Mouse (Mus musculus) kidney, adult 9 months (tissue): ENCODE data around the gene H2-Ob.
"Not testable (repeated sequence)": the region's sequence is repeated elsewhere in the genome, so short reads cannot be mapped to it uniquely, and the experiment has no call there.

ENCODE experiments used
- DNase-seq: peaks from one replicate; pipeline ENCODE4 v3.0.0; 2022

The H2-Ob gene

DNA sequence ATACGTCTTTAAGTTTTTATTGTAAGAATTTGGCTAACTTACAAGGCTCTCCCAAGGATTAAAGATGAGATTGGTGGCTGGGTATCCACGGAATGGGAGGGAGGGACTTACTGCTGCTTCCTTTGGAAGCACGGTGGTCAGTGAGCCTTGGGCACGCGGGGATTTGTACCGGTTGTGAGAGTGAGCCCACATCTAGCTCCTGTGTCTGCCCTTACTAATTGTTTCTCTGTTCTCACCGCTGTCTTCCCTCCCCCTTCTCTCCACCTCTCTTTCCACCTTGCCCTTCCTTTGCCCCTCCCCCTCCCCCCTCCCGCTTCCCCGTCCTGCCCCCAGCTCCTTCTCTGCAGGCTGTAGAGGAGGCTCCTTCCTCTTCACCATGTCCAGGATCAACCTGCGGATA is 30.3 kb upstream of the H2-Ob start:
- no peak for DNase-seq

DNA sequence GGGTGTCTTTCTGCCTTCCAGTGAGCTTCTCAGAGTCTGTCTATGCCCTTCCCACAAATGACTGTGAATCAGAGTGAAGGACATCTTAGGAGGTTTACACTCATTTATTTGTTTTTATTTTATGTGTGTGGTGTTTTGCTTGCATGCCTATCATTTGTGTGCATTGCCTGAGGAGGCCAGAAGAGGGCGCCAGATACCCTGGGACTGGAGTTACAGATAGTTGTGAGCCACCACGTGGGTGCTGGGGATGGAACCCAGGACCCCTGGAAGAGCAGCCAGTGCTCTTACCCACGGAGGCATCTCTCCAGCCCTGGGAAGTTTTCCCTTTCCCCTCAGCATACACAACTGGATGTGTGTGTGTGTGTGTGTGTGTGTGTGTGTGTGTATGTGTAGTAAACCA is 29.0 kb upstream of the H2-Ob start:
- DNase-seq = no peak

DNA sequence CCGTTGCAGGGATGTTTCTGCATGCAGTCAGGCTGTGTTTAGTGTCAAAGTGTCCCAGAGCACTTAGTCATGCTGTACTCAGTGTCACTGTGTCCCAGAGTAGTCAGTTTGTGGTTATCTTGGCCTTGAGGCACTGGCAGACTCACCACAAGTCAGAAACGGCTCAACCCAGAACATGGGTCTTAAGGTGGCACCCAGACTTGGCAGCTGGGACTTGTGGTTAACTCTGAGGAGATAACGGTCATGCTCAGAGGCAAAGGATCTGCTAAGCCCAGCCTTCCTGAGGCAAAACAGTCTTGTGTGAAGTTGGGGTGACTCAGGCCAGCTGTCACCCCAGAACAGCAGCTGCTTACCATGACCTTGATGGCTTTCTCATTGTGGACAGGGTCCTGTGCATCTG is 28.1 kb upstream of the H2-Ob start:
- DNase-seq = no peak

DNA sequence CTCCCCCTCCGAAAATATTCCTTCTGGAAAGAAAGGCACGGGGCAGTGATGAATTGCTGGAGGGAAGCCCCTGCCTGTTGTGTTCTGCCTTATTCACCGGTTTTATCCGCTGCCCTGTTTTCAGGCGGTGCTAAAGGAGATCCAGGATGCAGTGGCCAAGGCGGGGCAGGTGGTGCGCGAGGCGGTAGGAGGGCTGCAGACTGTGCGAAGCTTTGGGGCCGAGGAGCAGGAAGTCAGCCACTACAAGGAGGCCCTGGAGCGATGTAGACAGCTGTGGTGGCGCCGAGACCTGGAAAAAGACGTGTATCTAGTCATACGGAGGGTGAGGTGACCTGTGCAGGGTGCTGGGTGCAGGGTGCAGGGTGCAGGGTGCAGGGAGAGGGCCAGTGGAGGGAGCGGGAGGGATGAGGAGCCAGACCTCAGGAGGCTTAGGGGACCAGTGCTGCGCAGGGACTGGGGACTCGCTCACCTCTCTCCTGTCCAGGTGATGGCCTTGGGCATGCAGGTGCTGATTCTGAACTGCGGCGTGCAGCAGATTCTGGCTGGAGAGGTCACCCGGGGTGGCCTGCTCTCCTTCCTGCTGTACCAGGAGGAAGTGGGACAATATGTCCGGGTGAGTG is 26.8 kb upstream of the H2-Ob start:
- no peak for DNase-seq

DNA sequence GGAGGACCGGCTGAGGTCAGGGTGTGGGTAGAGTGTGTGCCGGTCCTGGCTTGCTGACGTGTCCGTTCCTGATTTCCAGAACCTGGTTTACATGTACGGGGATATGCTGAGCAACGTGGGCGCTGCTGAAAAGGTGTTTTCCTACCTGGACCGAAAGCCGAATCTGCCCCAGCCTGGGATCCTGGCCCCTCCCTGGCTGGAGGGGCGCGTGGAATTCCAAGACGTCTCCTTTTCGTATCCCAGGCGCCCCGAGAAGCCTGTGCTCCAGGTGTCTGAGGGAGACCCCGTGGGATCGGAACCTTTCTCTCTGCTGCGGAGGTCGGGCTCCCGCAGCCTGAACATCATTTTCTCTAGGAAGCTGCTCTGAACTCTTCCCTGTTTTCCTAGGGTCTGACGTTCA is 24.8 kb upstream of the H2-Ob start:
- DNase-seq = no peak

DNA sequence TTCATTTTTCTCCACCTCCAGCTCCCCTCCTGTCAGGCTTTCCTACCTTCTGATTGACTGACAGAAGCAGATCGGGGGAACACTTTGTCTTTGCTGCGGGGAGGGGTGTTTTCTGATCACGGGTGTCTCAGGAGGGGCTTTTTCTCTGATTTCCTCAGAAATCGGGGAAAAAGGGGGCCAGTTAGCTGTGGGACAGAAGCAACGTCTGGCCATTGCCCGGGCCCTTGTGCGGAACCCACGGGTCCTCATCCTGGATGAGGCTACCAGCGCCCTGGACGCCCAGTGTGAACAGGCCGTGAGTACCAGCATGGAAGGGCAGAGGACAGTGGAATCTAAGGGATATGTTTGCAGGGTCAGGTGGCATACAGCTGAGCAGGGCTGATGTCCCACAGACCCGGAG is 23.5 kb upstream of the H2-Ob start:
- DNase-seq = no peak

DNA sequence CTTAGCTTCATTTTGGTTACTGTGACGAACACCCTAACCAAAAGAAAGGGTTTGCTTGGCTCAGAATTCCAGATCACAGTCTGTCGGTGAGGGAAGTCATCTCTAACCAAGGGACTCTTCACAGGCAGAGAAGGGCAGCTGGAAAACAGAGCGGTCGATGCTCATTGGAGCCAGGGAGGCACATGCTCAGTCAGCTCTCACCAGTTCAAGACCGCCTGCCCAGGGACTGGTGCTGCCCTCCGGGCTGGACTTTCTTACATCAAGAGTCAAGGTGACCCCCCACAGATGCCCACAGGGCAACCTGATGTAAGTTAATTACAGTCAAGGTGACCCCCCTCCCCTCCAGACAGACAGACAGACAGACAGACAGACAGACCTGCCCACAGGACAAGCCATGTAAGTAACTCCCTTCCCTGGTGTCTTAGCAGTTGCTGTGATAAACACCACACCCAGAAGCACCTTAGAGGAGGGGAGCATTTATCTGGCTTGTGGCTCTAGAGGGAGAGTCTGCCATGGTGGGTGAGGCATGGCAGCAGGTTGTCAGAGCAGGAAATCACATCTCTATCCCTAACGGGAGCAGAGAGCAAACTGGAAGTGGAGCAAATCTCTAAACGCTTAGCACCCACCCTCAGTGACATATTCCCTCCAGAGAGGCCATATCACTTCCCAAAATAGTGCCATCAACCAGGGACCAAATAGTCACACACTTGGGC is 21.3 kb upstream of the H2-Ob start:
- no peak for DNase-seq

DNA sequence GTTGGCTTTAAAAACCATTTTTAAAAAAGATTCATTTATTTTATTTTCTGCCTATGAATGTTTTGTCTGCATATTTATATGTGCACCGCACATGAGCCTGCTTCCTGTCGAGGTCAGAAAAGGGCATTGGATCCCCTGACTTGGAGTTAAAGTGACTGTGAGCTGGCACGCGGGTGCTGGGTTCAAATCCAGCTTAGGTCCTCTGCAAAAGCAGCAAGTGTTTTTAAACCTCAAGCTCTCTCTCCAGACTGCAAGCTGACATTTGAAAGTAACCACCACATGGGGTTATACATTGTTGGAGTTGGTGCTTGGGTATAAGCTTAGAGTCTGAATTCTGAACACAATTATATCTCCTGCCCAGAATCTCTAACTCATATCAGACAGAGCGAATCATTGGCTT is 20.7 kb upstream of the H2-Ob start:
- DNase-seq = no peak

DNA sequence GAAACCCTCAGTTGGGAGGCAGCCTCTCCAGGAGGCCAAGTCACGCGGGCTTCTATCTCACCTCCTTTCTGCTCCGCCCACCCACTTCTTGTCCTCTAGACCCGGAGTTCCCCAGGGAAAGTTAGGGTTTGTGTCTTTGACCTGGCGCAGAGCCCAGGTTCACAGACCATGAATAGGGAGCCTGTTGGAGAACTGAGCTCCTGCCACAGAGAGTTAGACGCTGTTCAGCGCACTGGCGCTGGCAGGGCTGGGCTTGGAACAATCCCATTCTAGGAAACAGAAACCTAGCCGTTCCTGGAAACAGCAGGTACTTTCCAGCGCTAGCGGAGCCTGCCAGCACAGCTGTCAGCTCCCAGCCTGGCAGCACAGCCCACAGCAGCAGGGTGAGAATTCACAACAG is 20.0 kb upstream of the H2-Ob start:
- DNase-seq = peak; percentile 91

DNA sequence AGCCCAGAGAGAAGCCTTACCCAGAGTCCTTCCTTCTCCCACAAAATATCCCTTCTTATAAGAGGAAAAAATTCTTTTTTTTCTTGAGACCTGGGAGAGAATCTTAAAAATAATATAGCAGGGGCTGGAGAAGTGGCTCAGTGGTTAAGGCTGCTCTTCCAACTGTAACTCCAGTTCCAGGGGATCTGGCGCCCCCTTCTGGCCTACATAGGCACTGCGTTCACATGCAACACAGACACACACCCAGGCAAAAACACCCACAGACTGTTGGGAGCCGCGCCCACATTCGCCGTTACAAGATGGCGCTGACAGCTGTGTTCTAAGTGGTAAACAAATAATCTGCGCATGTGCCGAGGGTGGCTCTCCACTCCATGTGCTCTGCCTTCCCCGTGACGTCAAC is 19.6 kb upstream of the H2-Ob start:
- DNase-seq = peak; percentile 77

DNA sequence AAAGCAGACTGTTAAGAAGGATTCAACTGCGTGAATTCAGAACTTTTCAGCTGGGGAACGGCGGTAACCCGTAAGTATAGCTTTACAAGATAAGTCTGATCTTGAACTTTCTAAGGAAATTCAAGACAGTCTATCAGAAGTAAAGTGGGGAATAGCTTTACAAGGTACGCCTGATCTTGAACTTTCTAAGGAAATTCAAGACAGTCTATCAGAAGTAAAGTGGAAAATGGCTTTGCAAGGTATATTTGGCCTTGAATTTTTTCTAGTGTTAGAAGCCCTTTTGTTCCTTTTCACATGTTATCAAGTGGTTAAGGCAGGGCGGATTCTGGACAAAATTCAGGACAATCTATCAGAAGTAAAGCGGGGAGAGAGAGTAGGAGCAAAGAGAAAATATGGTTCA is 18.9 kb upstream of the H2-Ob start:
- peak; percentile 68 for DNase-seq

DNA sequence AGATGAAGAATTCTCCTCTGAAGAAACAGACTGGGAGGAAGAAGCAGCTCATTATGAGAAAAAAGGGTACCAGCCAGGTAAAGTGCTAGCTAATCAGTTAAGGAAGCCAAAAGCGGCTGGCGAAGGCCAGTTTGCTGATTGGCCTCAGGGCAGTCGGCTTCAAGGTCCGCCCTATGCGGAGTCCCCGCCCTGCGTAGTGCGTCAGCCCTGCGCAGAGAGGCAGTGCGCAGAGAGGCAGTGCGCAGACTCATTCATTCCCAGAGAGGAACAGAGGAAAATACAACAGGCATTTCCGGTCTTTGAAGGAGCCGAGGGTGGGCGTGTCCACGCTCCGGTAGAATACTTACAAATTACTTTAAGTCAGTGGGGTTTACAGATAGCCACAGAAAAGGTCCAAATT is 18.3 kb upstream of the H2-Ob start:
- not testable (repeated sequence) for DNase-seq

DNA sequence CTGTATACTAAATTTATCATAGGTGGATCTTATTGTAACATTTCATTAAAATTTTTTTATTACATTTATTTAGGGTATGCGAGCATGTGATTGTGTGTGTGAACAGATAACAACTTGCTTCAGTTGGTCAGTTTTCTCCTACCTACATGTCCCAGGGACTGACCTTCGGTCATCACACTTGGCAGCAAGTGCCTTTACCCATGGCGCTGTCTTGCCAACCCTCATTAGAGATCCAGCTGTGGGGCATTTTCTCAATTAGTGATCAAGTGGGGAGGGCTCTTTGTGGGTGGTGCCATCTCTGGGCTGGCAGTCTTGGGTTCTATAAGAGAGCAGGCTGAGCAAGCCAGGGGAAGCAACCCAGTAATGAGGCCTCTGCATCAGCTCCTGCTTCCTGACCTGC is 13.9 kb upstream of the H2-Ob start:
- peak; percentile 56 for DNase-seq

DNA sequence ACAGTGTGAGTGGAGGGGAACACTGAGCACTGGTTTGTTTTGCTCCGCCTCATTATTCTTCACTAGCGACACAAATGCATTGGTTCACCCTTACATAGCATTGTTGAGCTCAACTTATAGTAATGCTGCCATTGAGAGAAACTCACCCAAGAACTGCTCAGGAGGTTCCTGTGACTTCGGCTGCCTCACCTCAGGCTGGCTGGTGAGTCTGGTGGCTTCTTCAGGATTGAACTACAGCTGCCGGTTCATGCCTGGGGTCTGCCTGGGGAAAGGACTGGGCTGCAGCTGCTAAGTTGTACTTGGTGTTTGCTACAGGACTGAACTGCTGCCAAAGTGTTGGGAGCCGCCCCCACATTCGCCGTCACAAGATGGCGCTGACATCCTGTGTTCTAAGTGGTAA is 13.3 kb upstream of the H2-Ob start:
- no peak for DNase-seq

DNA sequence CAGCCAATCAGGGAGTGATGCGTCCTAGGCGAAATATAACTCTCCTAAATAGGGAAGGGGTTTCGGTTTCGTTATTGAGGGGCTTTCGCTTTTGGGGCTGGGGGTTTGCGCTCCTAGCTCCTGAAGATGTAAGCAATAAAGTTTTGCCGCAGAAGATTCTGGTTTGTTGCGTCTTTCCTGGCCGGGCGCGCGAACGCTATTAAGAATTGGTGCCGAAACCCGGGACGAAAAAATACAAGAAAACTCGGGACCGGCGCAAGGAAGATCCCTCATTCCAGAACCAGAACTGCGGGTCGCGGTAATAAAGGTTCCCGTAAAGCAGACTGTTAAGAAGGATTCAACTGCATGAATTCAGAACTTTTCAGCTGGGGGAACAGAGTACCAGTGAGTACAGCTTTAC is 12.8 kb upstream of the H2-Ob start:
- not testable (repeated sequence) for DNase-seq

DNA sequence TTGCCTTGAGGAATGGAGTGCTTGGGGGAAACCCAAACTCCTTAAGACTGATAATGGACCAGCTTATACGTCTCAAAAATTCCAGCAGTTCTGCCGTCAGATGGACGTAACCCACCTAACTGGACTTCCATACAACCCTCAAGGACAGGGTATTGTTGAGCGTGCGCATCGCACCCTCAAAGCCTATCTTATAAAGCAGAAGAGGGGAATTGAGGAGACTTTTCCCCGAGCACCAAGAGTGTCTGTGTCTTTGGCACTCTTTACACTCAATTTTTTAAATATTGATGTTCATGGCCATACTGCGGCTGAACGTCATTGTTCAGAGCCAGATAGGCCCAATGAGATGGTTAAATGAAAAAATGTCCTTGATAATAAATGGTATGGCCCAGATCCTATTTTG is 7.7 kb upstream of the H2-Ob start:
- DNase-seq = not testable (repeated sequence)

DNA sequence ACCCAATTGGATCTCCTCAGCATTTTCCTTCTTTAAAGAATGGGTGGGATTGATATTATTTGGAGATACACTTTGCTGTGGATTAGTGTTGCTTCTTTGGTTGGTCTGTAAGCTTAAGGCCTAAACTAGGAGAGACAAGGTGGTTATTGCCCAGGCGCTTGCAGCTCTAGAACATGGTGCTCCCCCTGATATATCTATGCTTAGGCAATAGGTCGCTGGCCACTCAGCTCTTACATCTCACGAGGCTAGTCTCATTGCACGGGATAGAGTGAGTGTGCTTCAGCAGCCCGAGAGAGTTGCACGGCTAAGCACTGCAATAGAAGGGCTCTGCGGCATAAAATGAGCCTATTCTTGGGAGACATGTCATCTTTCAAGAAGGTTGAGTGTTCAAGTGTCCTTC is 6.7 kb upstream of the H2-Ob start:
- not testable (repeated sequence) for DNase-seq

DNA sequence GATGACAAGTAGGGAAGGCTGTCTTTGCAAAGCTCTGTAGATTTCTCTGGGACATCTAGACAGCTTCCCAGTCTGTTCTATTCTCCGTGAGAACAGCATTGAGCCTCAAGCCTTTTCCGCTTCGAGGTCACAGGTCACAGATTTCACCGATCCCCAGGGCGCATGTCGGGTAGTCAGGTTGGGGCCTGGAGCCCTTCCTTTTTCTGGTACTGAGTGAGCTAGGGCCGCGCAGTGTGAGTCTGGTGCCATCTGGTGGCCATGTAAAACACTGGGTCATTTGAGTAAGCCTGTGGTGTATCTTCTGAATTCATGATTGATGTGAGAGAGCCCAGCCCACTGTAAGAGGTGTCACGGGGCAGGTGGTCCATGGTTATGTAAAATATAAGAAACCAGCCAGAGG is 3.8 kb upstream of the H2-Ob start:
- peak; percentile 84 for DNase-seq

DNA sequence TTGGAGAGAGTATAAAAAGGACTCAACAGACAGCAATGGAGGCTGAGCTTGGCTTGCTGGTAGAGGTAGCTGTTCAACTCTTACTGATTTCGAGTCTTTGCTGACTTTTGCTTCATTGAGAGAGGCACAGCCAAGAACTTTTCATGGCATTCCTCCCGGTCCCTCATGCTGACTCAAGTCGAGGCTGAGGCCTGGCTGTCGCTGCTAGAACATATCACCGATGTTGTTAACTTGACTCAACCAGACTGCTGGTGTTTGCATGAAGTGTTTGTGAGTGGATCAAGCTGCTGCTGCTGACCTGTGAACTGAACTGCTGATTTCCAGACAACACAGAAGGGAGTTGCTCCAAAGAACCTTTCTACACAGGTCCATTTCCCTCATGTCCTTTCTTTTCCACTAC is 2.0 kb upstream of the H2-Ob start:
- no peak for DNase-seq

DNA sequence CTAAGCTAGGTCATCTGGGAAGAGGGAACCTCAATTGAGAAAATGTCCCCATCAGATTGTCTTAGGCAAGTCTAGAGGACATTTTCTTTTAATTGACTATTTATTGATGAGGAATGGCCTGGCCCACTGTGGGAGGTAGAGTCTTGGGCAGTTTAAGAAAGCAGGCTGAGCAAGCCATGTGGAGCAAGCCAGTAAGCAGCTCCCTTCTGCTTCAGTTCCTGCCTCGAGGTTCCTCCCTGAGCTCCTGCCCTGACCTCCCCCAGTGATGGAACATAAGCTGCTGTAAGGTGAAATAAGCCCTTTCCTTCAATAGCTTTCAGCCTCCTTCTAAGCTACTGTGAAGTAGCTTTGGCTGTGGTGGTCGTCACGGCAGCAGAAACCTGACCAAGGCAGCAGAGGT is 962 bp upstream of the H2-Ob start:
- DNase-seq = no peak

DNA sequence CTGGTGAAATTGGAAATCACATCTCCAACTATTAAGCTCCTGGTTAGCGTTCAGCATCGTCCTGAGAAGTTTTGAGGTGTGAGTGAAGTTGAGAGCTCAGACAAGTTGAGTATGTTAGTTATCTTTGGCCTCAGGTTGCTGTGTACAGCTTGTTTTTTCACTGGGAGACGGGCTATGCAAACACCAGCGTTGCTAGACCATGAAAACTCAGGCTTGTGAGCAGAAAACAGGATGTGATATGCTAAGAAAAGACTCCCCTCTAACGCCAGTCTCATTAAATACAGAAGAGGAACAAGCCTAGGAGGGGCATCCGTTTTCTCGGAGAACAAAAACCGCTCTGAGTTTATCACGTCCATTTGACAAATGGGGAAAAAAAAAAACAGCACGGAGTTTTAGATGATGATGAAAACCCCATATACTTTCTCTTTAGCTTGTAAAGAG is 918 bp downstream of the H2-Ob start:
- no peak for DNase-seq

DNA sequence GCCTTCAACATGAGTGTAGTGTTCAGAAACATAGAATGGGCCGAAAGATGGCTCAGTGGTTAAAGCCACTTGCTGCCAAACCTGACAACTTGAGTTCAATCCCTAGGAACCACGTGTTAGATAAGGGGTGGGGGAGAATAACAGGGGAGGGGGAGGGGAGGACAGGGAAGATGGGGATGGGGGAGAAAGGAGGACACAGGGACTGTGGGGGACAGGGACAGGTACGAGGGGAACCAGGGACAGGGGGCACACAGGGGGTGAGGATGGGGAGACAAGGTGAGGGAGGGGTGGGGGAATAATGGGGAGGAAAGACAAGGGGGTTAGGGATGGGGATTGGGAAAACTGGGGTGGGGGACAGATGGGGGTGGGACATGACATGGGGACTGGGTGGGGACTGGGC is 1.7 kb downstream of the H2-Ob start:
- no peak for DNase-seq

DNA sequence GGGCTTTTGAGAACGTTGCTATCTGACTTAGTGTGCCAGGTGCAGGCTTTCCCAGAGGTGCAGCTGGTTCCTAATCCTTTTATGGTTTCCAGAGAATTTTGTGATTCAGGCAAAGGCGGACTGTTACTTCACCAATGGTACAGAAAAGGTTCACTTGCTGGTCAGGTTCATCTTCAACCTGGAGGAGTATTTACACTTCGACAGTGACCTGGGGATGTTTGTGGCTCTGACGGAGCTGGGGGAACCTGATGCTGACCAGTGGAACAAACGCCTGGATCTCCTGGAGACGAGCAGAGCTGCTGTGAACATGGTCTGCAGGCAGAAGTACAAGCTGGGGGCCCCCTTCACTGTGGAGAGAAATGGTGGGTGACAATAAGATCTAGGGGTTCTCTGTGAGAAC is 2.2 kb downstream of the H2-Ob start:
- DNase-seq = no peak

DNA sequence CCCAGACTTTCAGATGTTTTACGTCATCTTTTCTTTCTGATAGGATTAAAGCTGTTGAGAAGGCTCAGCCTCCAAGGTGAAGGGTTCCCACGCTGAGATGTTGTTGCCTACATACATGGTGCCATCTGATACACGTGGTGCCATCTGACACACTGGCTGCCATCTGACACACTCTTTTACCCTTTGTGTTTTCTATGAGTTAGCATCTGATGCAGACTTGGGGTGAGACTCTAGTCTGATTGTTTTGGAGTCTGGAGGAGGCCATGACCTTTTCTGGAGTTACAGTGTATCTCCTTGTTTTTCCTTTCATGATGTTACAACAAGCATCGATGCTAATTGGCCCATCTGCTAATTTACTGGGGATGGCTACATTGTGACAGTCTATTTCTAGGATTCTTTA is 6.0 kb downstream of the H2-Ob start:
- DNase-seq = no peak

DNA sequence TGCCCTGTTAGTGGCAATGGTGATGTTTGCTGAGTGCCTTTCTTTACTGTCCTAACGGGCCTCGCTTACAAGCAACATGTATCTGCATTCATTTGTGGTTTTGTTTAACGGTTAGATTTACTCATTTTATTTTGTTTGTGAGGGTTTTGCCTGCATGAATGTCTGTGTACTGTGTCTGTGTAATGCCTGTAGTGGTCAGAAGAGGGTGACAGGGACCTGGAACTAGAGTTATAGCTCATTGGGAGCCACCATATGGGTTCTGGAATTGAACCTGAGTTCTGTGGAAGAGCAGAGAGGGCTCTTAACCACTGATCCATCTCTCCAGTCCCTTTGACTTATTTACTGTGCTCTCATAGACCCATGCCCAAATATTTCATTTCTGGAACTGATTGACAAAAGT is 8.3 kb downstream of the H2-Ob start:
- DNase-seq = no peak
